12 mouse cellular contexts compared by ENCODE assay signal in the genomic region with DNA sequence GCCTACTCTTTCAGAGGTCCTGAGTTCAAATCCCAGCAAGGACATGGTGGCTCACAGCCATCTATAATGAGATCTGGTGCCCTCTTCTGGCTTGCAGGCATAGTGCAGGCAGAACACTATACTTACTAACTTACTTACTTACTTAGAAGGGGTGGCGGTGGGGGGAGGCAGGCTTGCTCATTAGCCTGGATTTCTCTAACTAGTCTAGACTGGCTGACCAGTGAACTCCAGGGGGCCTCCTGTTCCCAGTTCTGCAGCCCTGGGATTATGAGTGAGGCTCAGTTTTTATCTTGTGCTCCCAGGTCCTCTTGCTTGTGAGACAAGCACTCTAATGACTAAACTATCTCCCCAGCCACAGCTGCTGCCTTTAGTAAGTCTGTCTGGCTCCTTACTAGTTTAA. TPM values are rescaled to one million over a fixed set of nuclear protein-coding genes. Genes with fewer than 3 reads are reported as not detected.
DNase-seq lines count a peak whose midpoint lies in the region; ATAC-seq and TF ChIP-seq lines count a peak whose summit lies in the region.
"Had no signal": no experiment of that assay in that cellular context is flagged by ENCODE, and none has a peak within 500 bp of the region (broad histone marks: within the 10 kb centered on the region; RNA-seq: fewer than 3 reads in every experiment).

No protein-coding gene starts in this region.

- DNase-seq in adrenal gland, postnatal 14 days, result peak; percentile 46
- no peak for DNase-seq in adrenal gland, postnatal 4 days (ENCODE audit: low spot score in 2 of 2)
- peak; percentile 48 for DNase-seq in lung, embryonic 14.5 days
- no peak for DNase-seq in lung, adult 18-20 months
- no peak for DNase-seq in liver, embryonic 11.5 days (ENCODE audit: low spot score)
- peak; percentile 38 for DNase-seq in thymus, postnatal 14 days
- no peak for DNase-seq in gastrocnemius, adult 8-10 months (ENCODE audit: low spot score in 2 of 2)

- peaks cover 90% of the 10 kb centered on the region for H3K36me3 ChIP-seq in lung, embryonic 14.5 days (ENCODE audit: insufficient read depth)
- peaks cover 38% of the 10 kb centered on the region for H3K36me3 ChIP-seq in liver, embryonic 11.5 days (ENCODE audit: control insufficient read depth, insufficient read depth, low read length)

- no peaks in the 10 kb centered on the region for H3K9me3 ChIP-seq in lung, embryonic 14.5 days (ENCODE audit: low read depth, low read length)
- H3K9me3 ChIP-seq in liver, embryonic 11.5 days (ENCODE audit: control insufficient read depth, low read length), result no peaks in the 10 kb centered on the region
- H3K9me3 ChIP-seq: heart, embryonic 13.5 days had no signal

- no peaks in the 10 kb centered on the region for H3K4me1 ChIP-seq in lung, embryonic 14.5 days (ENCODE audit: insufficient read depth)
- 0 out of 2 replicates have a peak, but pooled peaks cover 3% of the 10 kb centered on the region for H3K4me1 ChIP-seq in liver, embryonic 11.5 days (replicated peaks; ENCODE audit: control insufficient read depth, insufficient read depth, low read length)

- H3K9ac ChIP-seq in lung, embryonic 14.5 days, result no peak overlapping the region
- no peak overlapping the region for H3K9ac ChIP-seq in liver, embryonic 11.5 days (ENCODE audit: low read depth, low read length)
- H3K9ac ChIP-seq: heart, embryonic 13.5 days had no signal

- no peak overlapping the region for H3K4me2 ChIP-seq in lung, embryonic 14.5 days
- H3K4me2 ChIP-seq in liver, embryonic 11.5 days, result no peak overlapping the region
- H3K4me2 ChIP-seq: heart, embryonic 13.5 days had no signal

- peak; percentile 63 for TF ChIP-seq CTCF in lung, embryonic 14.5 days (IDR thresholded peaks at IDR 0.05; ENCODE audit: low read depth)

- H3K27me3 ChIP-seq in lung, embryonic 14.5 days (ENCODE audit: insufficient read depth, low read length), result no peaks in the 10 kb centered on the region
- no peaks in the 10 kb centered on the region for H3K27me3 ChIP-seq in liver, embryonic 11.5 days (replicated peaks; ENCODE audit: control insufficient read depth, insufficient read depth, low read length)
- H3K27me3 ChIP-seq: heart, embryonic 13.5 days had no signal

- H3K27ac ChIP-seq in lung, embryonic 14.5 days (ENCODE audit: low read depth), result no peak overlapping the region
- no peak overlapping the region for H3K27ac ChIP-seq in liver, embryonic 11.5 days (ENCODE audit: low read depth, low read length)
- H3K27ac ChIP-seq: heart, embryonic 13.5 days had no signal

- 100% methylated on average over 1 of the region's 1 CpGs for WGBS in lung, embryonic 14.5 days
- WGBS in liver, embryonic 11.5 days, result 83% methylated on average over 1 of the region's 1 CpGs

- ATAC-seq in lung, embryonic 14.5 days (ENCODE audit: insufficient read depth), result no peak
- ATAC-seq in liver, embryonic 11.5 days (replicated peaks; ENCODE audit: low FRiP score), result peak; percentile 84
- no peak for ATAC-seq in frontal cortex, adult (ENCODE audit: low TSS enrichment)

- no peak overlapping the region for H3K4me3 ChIP-seq in lung, embryonic 14.5 days (ENCODE audit: low read depth, low read length)
- H3K4me3 ChIP-seq in liver, embryonic 11.5 days (ENCODE audit: low read depth, low read length), result no peak overlapping the region
- H3K4me3 ChIP-seq: heart, embryonic 13.5 days; myocyte had no signal

RNA-seq across cellular contexts. Expression of a gene that starts 58.0 kb away (rescaled TPM):
- 0.15 and 0.23 TPM in 2 replicates for total RNA-seq in adrenal gland, postnatal 14 days (2021)
- under 1 TPM in 1 of 2 experiments, not detected in 1; 0.36 TPM for total RNA-seq in adrenal gland, postnatal 4 days (2021)
- polyA plus RNA-seq in lung, embryonic 14.5 days (2014; fragmentation: Nextera tagmentation; extraction: Ambion mirVana), result 2.8 and 3.6 TPM in 2 replicates
- polyA plus RNA-seq in liver, embryonic 11.5 days (2014; fragmentation: Nextera tagmentation; extraction: Ambion mirVana), result 0.32 and 0.40 TPM in 2 replicates
- total RNA-seq in gastrocnemius, adult 8-10 months (2022), result not detected
- total RNA-seq: left cerebral cortex, adult 8-10 months had no signal
- polyA plus RNA-seq: C2C12 had no signal

Comparison
In these comparisons a context has a peak if more than half of its experiments do, and no peak if none do; other contexts are left out.
1. DNase-seq: peak in adrenal gland, postnatal 14 days (single experiment), lung, embryonic 14.5 days (single experiment) and thymus, postnatal 14 days (single experiment); none in adrenal gland, postnatal 4 days (0 of 2), lung, adult 18-20 months (0 of 2), liver, embryonic 11.5 days (single experiment) and gastrocnemius, adult 8-10 months (0 of 2).